Mouse (Mus musculus) cerebellum, adult 2 months (tissue): ENCODE data around the gene Arid1b.

Experiments used
- CTCF ChIP-seq: fragments of 200-500 bp; IDR thresholded peaks from 2 replicates; pipeline ENCODE4 v1.5.1; 2011; ENCODE audit warnings: low read depth, mild to moderate bottlenecking, control low read depth, low read length, moderate library complexity, borderline replicate concordance; ENCODE audit not compliant: insufficient read depth
- POLR2A ChIP-seq: fragments of 200-500 bp; IDR thresholded peaks from 2 replicates; pipeline ENCODE4 v1.6.1; 2011; ENCODE audit warnings: low read length, control low read depth, borderline replicate concordance; ENCODE audit not compliant: insufficient read depth

- TF ChIP-seq CTCF (peak; percentile 79), POLR2A (no peak)
Observed at GRCm38 (mm10) chr17:5252436-5252835, 258.3 kb downstream of the Arid1b start.
